Mouse (Mus musculus): ENCODE results near the gene Acot3.
"Not testable (repeated sequence)": the region's sequence is repeated elsewhere in the genome, so short reads cannot be mapped to it uniquely, and the experiment has no call there.

The Acot3 gene

GRCm38 (mm10) chr12:84051937-84052474 lies at the start of gene Acot3:
Gene Acot3 (plus strand): TSS chr12:84052144.
- no peak for DNase-seq (ENCODE audit: low read depth, low spot score)

GRCm38 (mm10) chr12:84003866-84004265 lies 48.1 kb upstream of the Acot3 start:
- DNase-seq (ENCODE audit: low read depth, low spot score), result no peak

GRCm38 (mm10) chr12:84008251-84008650 lies 43.7 kb upstream of the Acot3 start:
- DNase-seq (ENCODE audit: low read depth, low spot score), result no peak

- DNase-seq (ENCODE audit: low read depth, low spot score), result no peak
Observed at GRCm38 (mm10) chr12:84008729-84009128, 43.2 kb upstream of the Acot3 start.

DNA sequence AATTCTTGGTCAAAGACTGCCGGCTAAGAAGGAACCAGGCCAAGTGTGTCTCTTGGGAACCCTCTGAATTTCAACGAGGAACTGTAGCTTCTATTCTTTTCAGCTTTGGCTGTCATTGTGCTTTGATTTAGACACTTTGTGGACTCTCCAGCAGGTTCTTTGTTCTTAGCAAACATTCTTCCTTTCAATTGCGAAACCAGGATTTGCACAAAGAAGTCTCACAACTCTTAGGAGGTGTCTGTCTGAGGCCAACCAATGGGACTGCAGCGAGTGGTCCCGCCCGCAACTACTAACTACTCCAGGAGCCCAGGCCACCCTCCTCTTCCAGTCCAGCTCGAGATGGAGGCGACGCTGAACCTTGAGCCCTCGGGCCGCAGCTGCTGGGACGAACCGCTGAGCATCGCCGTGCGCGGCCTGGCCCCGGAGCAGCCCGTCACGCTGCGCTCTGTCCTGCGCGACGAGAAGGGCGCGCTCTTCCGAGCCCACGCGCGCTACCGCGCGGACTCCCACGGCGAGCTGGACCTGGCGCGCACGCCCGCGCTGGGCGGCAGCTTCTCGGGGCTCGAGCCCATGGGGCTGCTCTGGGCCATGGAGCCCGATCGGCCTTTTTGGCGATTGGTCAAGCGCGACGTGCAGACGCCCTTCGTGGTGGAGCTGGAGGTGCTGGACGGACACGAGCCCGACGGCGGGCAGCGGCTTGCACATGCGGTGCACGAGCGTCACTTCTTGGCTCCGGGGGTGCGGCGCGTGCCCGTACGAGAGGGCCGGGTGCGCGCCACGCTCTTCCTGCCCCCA lies 42.6 kb upstream of the Acot3 start, which contains the start of gene Acot1:
TSS of gene Acot1 (plus strand) at position 320 of the 795 bp plus-strand sequence.
- peak; percentile 56 for DNase-seq (ENCODE audit: low read depth, low spot score)

DNA sequence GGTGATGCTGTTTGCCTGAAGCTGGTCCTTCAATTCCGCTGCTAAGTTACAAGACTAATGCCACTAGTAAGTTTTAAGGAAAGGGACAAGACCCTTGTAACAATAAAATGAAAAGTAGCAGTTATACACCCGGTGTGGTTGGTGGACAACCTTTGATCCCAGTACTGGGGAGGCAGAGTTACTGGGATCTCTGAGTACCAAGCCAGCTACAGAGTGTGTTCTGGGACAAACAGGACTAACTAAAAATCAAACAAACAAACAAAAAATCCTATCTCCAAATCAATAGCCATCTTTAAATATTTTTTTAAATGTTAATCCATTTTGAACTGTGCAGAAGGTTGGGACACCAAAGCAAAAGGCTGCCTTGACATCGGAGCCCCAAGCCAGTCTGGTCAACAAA lies 41.7 kb upstream of the Acot3 start:
- DNase-seq (ENCODE audit: low read depth, low spot score), result no peak

DNA sequence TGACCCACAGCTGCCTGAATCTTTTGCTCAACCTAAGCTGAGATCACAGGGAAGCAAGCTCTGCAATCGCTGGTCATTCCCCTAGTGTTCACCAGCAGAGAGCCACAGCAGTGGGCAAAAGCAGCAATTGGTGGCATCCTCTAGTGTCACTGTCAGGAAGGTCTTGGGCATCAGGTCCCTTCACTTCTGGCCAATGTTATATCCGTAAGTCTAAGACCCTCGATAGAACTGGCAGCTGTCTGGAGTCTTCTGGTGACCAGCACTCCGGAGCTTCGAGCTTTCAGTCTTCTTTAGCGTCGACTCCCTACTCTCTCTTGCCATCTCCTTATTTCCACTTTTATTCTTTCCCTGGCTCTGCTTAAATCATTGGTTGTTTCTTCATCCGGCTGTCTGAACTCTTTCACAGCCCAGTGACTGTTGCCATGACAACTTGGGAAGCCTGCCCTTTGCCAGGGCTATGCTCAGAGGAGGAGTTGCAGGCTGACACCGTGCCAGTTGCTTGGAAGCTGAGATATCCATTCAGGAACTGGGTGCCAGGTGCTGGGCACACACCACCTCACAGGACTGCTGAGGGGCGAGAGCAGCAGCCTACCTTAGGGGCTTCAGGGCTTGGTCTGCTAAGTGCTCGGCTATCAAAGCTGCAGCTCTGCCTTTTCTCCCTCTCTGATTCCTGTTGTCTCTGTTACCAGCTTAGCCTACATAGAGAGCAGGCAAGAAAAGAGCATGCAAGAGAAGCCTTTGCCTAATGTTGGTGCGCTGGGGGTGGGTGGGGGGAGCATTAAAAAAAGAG lies 40.5 kb upstream of the Acot3 start:
- peak; percentile 40 for DNase-seq (ENCODE audit: low read depth, low spot score)

GRCm38 (mm10) chr12:84013130-84013529 lies 38.8 kb upstream of the Acot3 start:
- DNase-seq (ENCODE audit: low read depth, low spot score), result no peak

DNA sequence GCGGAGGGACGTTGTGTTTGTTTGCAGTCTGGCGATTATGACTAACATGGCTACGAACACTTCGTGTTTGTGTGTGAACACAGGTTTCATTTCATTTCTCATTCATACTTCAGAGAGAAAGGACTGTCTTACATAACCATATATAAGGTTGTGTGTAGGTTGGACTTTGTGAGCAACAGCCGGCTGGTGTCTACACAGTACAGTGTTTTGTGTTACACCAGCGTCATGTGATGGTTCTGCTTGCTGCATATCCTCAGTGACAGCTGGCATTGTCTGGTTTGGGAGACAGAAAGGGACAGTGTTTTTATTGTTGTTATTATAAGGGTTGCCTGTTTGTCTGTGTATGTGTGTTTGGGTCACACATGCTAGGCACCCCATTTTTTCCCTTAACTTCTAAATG lies 38.2 kb upstream of the Acot3 start:
- no peak for DNase-seq (ENCODE audit: low read depth, low spot score)

GRCm38 (mm10) chr12:84020528-84020927 lies 31.4 kb upstream of the Acot3 start:
- DNase-seq (ENCODE audit: low read depth, low spot score), result peak; percentile 90

DNA sequence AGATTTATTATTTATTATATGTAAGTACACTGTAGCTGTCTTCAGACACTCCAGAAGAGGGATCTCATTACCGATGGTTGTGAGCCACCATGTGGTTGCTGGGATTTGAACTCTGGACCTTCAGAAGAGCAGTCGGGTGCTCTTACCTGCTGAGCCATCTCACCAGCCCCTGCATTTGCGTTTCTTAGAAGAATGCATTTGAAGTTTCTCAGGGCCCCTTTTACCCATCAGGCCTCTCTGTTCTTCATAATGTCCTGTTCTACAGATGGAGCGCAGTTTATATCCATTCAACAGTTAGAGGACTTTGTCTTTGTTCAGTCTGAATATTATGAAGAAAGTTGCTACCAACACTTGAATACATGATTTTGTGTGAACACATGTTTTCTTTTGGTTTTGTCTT lies 29.7 kb upstream of the Acot3 start:
- DNase-seq (ENCODE audit: low read depth, low spot score), result not testable (repeated sequence)

GRCm38 (mm10) chr12:84023052-84023745 lies 28.7 kb upstream of the Acot3 start:
- no peak for DNase-seq (ENCODE audit: low read depth, low spot score)

DNA sequence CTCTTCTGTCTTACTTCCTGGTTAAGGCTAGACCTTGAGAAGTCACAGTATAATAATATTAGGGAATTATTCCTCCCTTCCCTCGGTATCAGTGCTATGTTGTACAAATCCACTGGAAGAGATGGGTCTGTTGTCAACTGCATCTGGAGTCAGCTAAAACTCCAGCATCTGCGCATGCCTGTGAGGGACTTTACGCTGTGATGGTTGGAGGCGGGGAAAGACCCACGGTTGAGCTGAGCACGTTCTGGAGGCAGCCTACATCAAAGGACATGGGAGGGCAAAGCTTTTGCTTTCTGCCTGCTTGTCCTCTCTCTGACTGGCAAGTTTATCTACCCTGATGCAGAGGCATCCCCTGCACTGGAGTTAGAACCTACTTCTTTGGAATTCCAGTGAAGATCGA lies 26.1 kb upstream of the Acot3 start:
- DNase-seq (ENCODE audit: low read depth, low spot score), result no peak

GRCm38 (mm10) chr12:84028328-84028727 lies 23.6 kb upstream of the Acot3 start:
- not testable (repeated sequence) for DNase-seq (ENCODE audit: low read depth, low spot score)

DNA sequence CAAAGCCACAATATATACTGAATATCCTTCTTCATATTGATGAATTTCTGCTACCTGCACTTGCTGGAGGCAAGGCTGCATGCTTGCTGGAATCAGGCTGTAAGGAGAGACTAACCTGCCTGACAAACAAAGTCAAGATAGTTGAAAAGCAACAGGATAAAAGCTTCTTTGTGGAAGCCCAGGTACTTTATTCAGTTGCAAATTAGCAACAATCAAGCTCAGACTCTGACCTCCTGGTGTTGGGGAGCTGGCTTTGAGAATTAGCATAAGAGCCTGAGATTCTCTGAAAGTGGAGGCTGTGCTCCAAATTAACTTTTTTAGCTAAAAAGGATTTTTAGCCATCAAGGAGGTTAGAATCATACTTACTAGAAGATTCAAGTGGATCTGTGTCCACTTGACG lies 22.9 kb upstream of the Acot3 start:
- DNase-seq (ENCODE audit: low read depth, low spot score), result not testable (repeated sequence)

- DNase-seq (ENCODE audit: low read depth, low spot score), result peak; percentile 59
Observed at GRCm38 (mm10) chr12:84030659-84031332, 21.1 kb upstream of the Acot3 start.

DNA sequence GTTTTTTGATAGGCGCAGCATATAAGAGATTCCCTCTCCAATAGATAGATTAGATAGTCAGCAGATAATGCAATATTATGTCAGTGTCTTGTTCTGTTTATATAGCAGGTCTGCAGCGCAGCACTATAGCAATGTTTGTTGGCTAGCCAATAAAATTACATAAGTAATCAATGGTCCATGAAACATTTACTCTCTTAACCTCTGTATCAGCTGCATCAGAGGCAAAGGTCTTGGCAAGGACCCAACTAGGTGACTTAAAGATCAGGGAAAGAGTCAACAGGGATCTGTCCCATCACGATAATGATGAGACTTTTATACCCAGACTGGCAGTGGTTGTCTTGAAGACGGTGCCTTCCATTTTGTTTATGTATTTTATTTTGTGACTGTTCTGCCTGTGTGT lies 19.1 kb upstream of the Acot3 start:
- DNase-seq (ENCODE audit: low read depth, low spot score), result no peak

DNA sequence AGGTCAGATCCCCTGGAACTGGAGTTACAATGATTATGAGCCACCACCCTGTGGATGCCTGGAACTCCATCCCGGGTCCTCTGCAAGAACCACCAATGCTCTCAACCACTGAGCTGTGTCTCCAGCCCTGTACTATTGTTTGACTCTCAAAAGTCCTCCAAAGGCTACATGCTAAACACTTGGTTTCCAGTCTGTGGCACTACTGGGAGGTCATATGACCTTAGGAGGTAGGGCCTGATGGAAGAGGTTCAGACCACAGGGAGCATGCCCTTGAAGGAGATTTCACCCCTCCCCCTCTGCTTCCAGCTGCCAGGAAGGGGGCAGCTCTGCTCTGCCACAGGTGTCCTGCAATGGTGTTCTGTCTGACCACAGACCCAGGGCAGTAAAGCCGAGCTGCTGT lies 18.6 kb upstream of the Acot3 start:
- not testable (repeated sequence) for DNase-seq (ENCODE audit: low read depth, low spot score)

GRCm38 (mm10) chr12:84034108-84034507 lies 17.8 kb upstream of the Acot3 start:
- DNase-seq (ENCODE audit: low read depth, low spot score), result no peak

- DNase-seq (ENCODE audit: low read depth, low spot score), result not testable (repeated sequence)
Observed at GRCm38 (mm10) chr12:84038241-84038640, 13.7 kb upstream of the Acot3 start, which contains the start of gene Acot4. Gene Acot4 (plus strand): TSS chr12:84038379.

DNA sequence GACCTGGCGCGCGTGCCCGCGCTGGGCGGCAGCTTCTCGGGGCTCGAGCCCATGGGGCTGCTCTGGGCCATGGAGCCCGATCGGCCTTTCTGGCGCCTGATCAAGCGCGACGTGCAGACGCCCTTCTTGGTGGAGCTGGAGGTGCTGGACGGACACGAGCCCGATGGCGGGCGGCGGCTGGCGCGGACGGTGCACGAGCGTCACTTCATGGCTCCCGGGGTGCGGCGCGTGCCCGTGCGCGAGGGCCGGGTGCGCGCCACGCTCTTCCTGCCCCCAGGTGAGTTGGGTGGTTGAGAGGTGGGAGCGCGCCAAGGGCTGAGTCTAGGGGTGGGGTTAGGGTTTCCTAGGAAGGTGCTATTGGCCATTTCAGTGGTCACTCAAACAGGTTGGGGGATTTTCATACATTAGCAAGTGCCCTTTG lies 13.2 kb upstream of the Acot3 start, which contains the start of gene Gm49366:
TSS of gene Gm49366 (plus strand) at position 245 of the 421 bp plus-strand sequence.
- not testable (repeated sequence) for DNase-seq (ENCODE audit: low read depth, low spot score)

Measured in skeletal muscle tissue, adult 2 months (tissue).